ENCODE assay signal across 8 mouse cellular contexts in the genomic region with DNA sequence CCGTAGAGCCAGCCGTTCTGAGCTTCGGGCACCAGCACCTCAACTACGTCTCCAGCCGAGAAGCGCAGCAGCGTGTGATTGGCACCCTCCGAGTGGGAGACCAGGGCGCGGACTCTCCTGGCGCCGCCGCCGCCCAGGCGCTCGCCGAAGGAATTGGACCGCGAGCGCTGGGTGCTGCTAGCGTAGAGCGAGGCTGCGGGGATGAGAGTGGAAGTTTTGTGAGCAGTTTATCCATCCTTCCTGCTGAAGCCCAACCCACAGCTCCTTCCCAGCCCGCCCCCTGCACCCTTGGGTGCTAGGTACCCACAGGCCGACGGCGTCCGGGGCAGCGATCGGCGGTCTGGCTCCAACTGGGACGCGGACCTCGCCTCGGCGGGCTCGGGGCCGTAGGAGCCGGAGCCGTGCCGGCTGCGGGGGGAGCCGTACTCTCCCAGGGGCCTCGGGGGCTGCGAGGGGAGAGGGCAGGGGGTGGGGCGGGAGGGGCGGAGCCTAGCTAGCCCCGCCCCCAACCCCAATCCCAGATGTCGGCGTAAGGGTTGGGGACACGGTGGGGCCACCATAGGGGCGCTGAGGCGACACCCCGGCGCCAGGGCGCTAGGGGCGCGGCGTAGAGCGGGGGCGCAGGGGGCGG. TPM values are rescaled to one million over a fixed set of nuclear protein-coding genes. Genes with fewer than 3 reads are reported as not detected.
A peak's percentile ranks its signal among the peaks of the same experiment; 100 is the strongest.
DNase-seq lines count a peak whose midpoint lies in the region; ATAC-seq and TF ChIP-seq lines count a peak whose summit lies in the region.

No protein-coding gene starts in this region.

- peaks cover 27% of the 10 kb centered on the region for H3K27me3 ChIP-seq in C2C12 (ENCODE audit: control insufficient read depth, insufficient read depth, insufficient read length)
- H3K27me3 ChIP-seq in embryonic facial prominence, embryonic 12.5 days = peaks cover 52% of the 10 kb centered on the region
- peaks cover 67% of the 10 kb centered on the region for H3K27me3 ChIP-seq in hindbrain, embryonic 12.5 days
- peaks cover 89% of the 10 kb centered on the region for H3K27me3 ChIP-seq in liver, embryonic 12.5 days (replicated peaks)
- H3K27me3 ChIP-seq in neural tube, embryonic 14.5 days (ENCODE audit: control insufficient read depth, insufficient read depth, low read length) = peaks cover 32% of the 10 kb centered on the region

- DNase-seq in gastrocnemius, adult 2 months = peak; percentile 63
- DNase-seq in gastrocnemius, adult 18-20 months (ENCODE audit: low spot score) = no peak
- no peak for DNase-seq in cerebellum, postnatal 4 days (ENCODE audit: low spot score in 2 of 2)

- H3K4me2 ChIP-seq in embryonic facial prominence, embryonic 12.5 days (replicated peaks) = peak overlapping the region; percentile 100
- peak overlapping the region; percentile 100 for H3K4me2 ChIP-seq in hindbrain, embryonic 12.5 days (replicated peaks)
- H3K4me2 ChIP-seq in liver, embryonic 12.5 days = peak overlapping the region; percentile 81
- peak overlapping the region; percentile 94 for H3K4me2 ChIP-seq in neural tube, embryonic 14.5 days (ENCODE audit: low read depth, low read length)

- peak overlapping the region; percentile 41 for H3ac ChIP-seq in C2C12 (ENCODE audit: control insufficient read depth, insufficient read length, low read depth)

- no peak for TF ChIP-seq CTCF in gastrocnemius, adult 2 months (IDR thresholded peaks at IDR 0.05)
- no peak for TF ChIP-seq CTCF in C2C12 (IDR thresholded peaks at IDR 0.05; ENCODE audit: control insufficient read depth, insufficient read depth, insufficient read length)

- H3K79me2 ChIP-seq in C2C12 (ENCODE audit: control insufficient read depth, insufficient read depth) = no peaks in the 10 kb centered on the region

- H3K9ac ChIP-seq in embryonic facial prominence, embryonic 12.5 days = peak overlapping the region; percentile 71
- peak overlapping the region; percentile 72 for H3K9ac ChIP-seq in hindbrain, embryonic 12.5 days
- H3K9ac ChIP-seq in liver, embryonic 12.5 days = peak overlapping the region; percentile 8; the same call in 1 of the 2 replicates
- H3K9ac ChIP-seq in neural tube, embryonic 14.5 days (replicated peaks; ENCODE audit: low read depth, low read length) = peak overlapping the region; percentile 72

- H3K9me3 ChIP-seq in embryonic facial prominence, embryonic 12.5 days = no peaks in the 10 kb centered on the region
- H3K9me3 ChIP-seq in hindbrain, embryonic 12.5 days (replicated peaks) = no peaks in the 10 kb centered on the region
- peaks cover 3% of the 10 kb centered on the region; the same call in 1 of the 2 replicates for H3K9me3 ChIP-seq in liver, embryonic 12.5 days (replicated peaks)
- no peaks in the 10 kb centered on the region for H3K9me3 ChIP-seq in neural tube, embryonic 14.5 days (ENCODE audit: control insufficient read depth, low read length)

- H3K79me3 ChIP-seq in C2C12 (ENCODE audit: low read depth) = no peaks in the 10 kb centered on the region

- intact Hi-C loops in gastrocnemius, adult 2 months (cut with DNase I) = no loop called here

- 2% methylated on average over 54 of the region's 62 CpGs for WGBS in embryonic facial prominence, embryonic 12.5 days
- WGBS in hindbrain, embryonic 12.5 days = 1% methylated on average over 60 of the region's 62 CpGs
- WGBS in liver, embryonic 12.5 days (ENCODE audit: insufficient replicate concordance) = 3% methylated on average over 60 of the region's 62 CpGs
- WGBS in neural tube, embryonic 14.5 days = under 1% methylated on average over 57 of the region's 62 CpGs

- peaks cover 19% of the 10 kb centered on the region; the same call in 1 of the 2 replicates for H3K4me1 ChIP-seq in embryonic facial prominence, embryonic 12.5 days
- peaks cover 13% of the 10 kb centered on the region for H3K4me1 ChIP-seq in hindbrain, embryonic 12.5 days
- peaks cover 14% of the 10 kb centered on the region for H3K4me1 ChIP-seq in liver, embryonic 12.5 days
- peaks cover 9% of the 10 kb centered on the region for H3K4me1 ChIP-seq in neural tube, embryonic 14.5 days (ENCODE audit: control insufficient read depth, insufficient read depth, low read length)

- H3K27ac ChIP-seq in gastrocnemius, adult 2 months = peak overlapping the region; percentile 81
- H3K27ac ChIP-seq in embryonic facial prominence, embryonic 12.5 days = no peak overlapping the region
- H3K27ac ChIP-seq in hindbrain, embryonic 12.5 days = no peak overlapping the region
- H3K27ac ChIP-seq in liver, embryonic 12.5 days = no peak overlapping the region
- H3K27ac ChIP-seq in neural tube, embryonic 14.5 days (ENCODE audit: low read depth, low read length) = no peak overlapping the region

- peak overlapping the region; percentile 83 for H3K4me3 ChIP-seq in gastrocnemius, adult 2 months
- H3K4me3 ChIP-seq in C2C12 (ENCODE audit: insufficient read depth, poor library complexity, severe bottlenecking) = peak overlapping the region; percentile 18
- H3K4me3 ChIP-seq in embryonic facial prominence, embryonic 12.5 days = peak overlapping the region; percentile 77
- H3K4me3 ChIP-seq in hindbrain, embryonic 12.5 days = peak overlapping the region; percentile 68
- peak overlapping the region; percentile 55 for H3K4me3 ChIP-seq in liver, embryonic 12.5 days
- peak overlapping the region; percentile 47 for H3K4me3 ChIP-seq in neural tube, embryonic 14.5 days (ENCODE audit: low read depth, low read length)

- no peaks in the 10 kb centered on the region for H3K36me3 ChIP-seq in C2C12 (ENCODE audit: control insufficient read depth, insufficient read depth)
- no peaks in the 10 kb centered on the region for H3K36me3 ChIP-seq in embryonic facial prominence, embryonic 12.5 days
- no peaks in the 10 kb centered on the region for H3K36me3 ChIP-seq in hindbrain, embryonic 12.5 days
- H3K36me3 ChIP-seq in liver, embryonic 12.5 days = no peaks in the 10 kb centered on the region
- H3K36me3 ChIP-seq in neural tube, embryonic 14.5 days (ENCODE audit: control insufficient read depth, insufficient read depth, low read length) = no peaks in the 10 kb centered on the region

- ATAC-seq in embryonic facial prominence, embryonic 12.5 days (ENCODE audit: insufficient number of reproducible peaks, insufficient read depth, low FRiP score, low TSS enrichment) = peak; percentile 47
- ATAC-seq in hindbrain, embryonic 12.5 days (ENCODE audit: low FRiP score) = peak; percentile 51
- ATAC-seq in liver, embryonic 12.5 days = no peak
- ATAC-seq in neural tube, embryonic 14.5 days (ENCODE audit: low read depth) = peak; percentile 73

TF ChIP-seq in C2C12, 6 proteins besides CTCF, POLR2A, EP300 and RAD21:
- TF ChIP-seq FOSL1 (IDR thresholded peaks at IDR 0.05; ENCODE audit: insufficient read depth, low read length, poor library complexity, severe bottlenecking) (no peak), USF1 (IDR thresholded peaks at IDR 0.05; ENCODE audit: low read depth) (no peak), MAX (IDR thresholded peaks at IDR 0.05) (no peak), CEBPB (IDR thresholded peaks at IDR 0.05; ENCODE audit: low read depth) (no peak), MYOG (IDR thresholded peaks at IDR 0.05; ENCODE audit: control insufficient read depth, extremely low read depth, insufficient read length) (no peak), MYOD1 (IDR thresholded peaks at IDR 0.05; ENCODE audit: control insufficient read depth, insufficient read length, low read depth) (no peak)

RNA-seq across cellular contexts. Expression of a gene that starts 6.6 kb away (rescaled TPM):
- under 1 TPM; 0.13 to 0.53 TPM for total RNA-seq in gastrocnemius, adult 2 months (2021)
- under 1 TPM; 0.53 to 0.69 TPM for total RNA-seq in gastrocnemius, adult 18-20 months (2021)
- 0.11 TPM for polyA plus RNA-seq in C2C12 (2012; fragmentation: generic; extraction: Trizol)
- 0.25 and 0.50 TPM in 2 replicates for polyA plus RNA-seq in embryonic facial prominence, embryonic 12.5 days (2016; fragmentation: Nextera tagmentation; extraction: Ambion mirVana)
- 0.36 and 0.66 TPM in 2 replicates for polyA plus RNA-seq in hindbrain, embryonic 12.5 days (2016; fragmentation: Nextera tagmentation; extraction: Ambion mirVana)
- polyA plus RNA-seq in liver, embryonic 12.5 days (2016; fragmentation: Nextera tagmentation; extraction: Ambion mirVana) = not detected in 2 replicates
- 0.21 and 0.35 TPM in 2 replicates for polyA plus RNA-seq in neural tube, embryonic 14.5 days (2014; fragmentation: Nextera tagmentation; extraction: Ambion mirVana)

RNA-seq across cellular contexts. Expression of a gene that starts 24.1 kb away (rescaled TPM):
- total RNA-seq in gastrocnemius, adult 2 months (2021) = 1 to 10 TPM; 3.1 to 3.2 TPM
- total RNA-seq in gastrocnemius, adult 18-20 months (2021) = 1 to 10 TPM; 2.3 to 4.5 TPM
- polyA plus RNA-seq in C2C12 (2012; fragmentation: generic; extraction: Trizol) = 1.2 TPM
- polyA plus RNA-seq in embryonic facial prominence, embryonic 12.5 days (2016; fragmentation: Nextera tagmentation; extraction: Ambion mirVana) = 10.1 and 10.7 TPM in 2 replicates
- 0.92 and 4.1 TPM in 2 replicates for polyA plus RNA-seq in hindbrain, embryonic 12.5 days (2016; fragmentation: Nextera tagmentation; extraction: Ambion mirVana)
- 1.2 and 1.4 TPM in 2 replicates for polyA plus RNA-seq in liver, embryonic 12.5 days (2016; fragmentation: Nextera tagmentation; extraction: Ambion mirVana)
- 1.7 and 2.3 TPM in 2 replicates for polyA plus RNA-seq in neural tube, embryonic 14.5 days (2014; fragmentation: Nextera tagmentation; extraction: Ambion mirVana)

RNA-seq across cellular contexts. Expression of a gene that starts 32.0 kb away (rescaled TPM):
- 1 to 10 TPM in 1 of 2 experiments, under 1 TPM in 1; 0.10 to 1.0 TPM for total RNA-seq in gastrocnemius, adult 2 months (2021)
- under 1 TPM; 0.55 to 0.69 TPM for total RNA-seq in gastrocnemius, adult 18-20 months (2021)
- polyA plus RNA-seq in C2C12 (2012; fragmentation: generic; extraction: Trizol) = 0.01 TPM
- polyA plus RNA-seq in embryonic facial prominence, embryonic 12.5 days (2016; fragmentation: Nextera tagmentation; extraction: Ambion mirVana) = 0.78 and 0.90 TPM in 2 replicates
- 1.0 TPM in 2 replicates for polyA plus RNA-seq in hindbrain, embryonic 12.5 days (2016; fragmentation: Nextera tagmentation; extraction: Ambion mirVana)
- polyA plus RNA-seq in liver, embryonic 12.5 days (2016; fragmentation: Nextera tagmentation; extraction: Ambion mirVana) = 0.07 TPM in 1 of 2 replicates, not detected in the other
- polyA plus RNA-seq in neural tube, embryonic 14.5 days (2014; fragmentation: Nextera tagmentation; extraction: Ambion mirVana) = 1.3 and 1.5 TPM in 2 replicates

RNA-seq across cellular contexts. Expression of a gene that starts 32.2 kb away (rescaled TPM):
- total RNA-seq in gastrocnemius, adult 2 months (2021) = 10 to 100 TPM; 33.6 to 35.0 TPM
- total RNA-seq in gastrocnemius, adult 18-20 months (2021) = 10 to 100 TPM; 33.7 to 34.8 TPM
- 15.3 TPM for polyA plus RNA-seq in C2C12 (2012; fragmentation: generic; extraction: Trizol)
- polyA plus RNA-seq in embryonic facial prominence, embryonic 12.5 days (2016; fragmentation: Nextera tagmentation; extraction: Ambion mirVana) = 60.2 and 60.7 TPM in 2 replicates
- polyA plus RNA-seq in hindbrain, embryonic 12.5 days (2016; fragmentation: Nextera tagmentation; extraction: Ambion mirVana) = 67.1 and 72.6 TPM in 2 replicates
- polyA plus RNA-seq in liver, embryonic 12.5 days (2016; fragmentation: Nextera tagmentation; extraction: Ambion mirVana) = 16.1 and 17.1 TPM in 2 replicates
- 47.3 and 58.8 TPM in 2 replicates for polyA plus RNA-seq in neural tube, embryonic 14.5 days (2014; fragmentation: Nextera tagmentation; extraction: Ambion mirVana)

Comparison
In these comparisons a context has a peak if more than half of its experiments do, and no peak if none do; other contexts are left out.
1. H3K4me3 ChIP-seq: peak in every context shown above with its lines; median percentile 83 in gastrocnemius, adult 2 months; 77 in embryonic facial prominence, embryonic 12.5 days; 68 in hindbrain, embryonic 12.5 days; 55 in liver, embryonic 12.5 days; 47 in neural tube, embryonic 14.5 days; 18 in C2C12.
2. H3K9ac ChIP-seq: peak in every context shown above with its lines; median percentile 72 in hindbrain, embryonic 12.5 days; 72 in neural tube, embryonic 14.5 days; 71 in embryonic facial prominence, embryonic 12.5 days; 8 in liver, embryonic 12.5 days.